ENCODE assay signal across 13 mouse cellular contexts in genomic region chrX:94142004-94142771, GRCm38 (mm10).
"Had no signal": no experiment of that assay in that cellular context is flagged by ENCODE, and none has a peak within 500 bp of the region (broad histone marks: within the 10 kb centered on the region; RNA-seq: fewer than 3 reads in every experiment).

No protein-coding gene starts in this region.

- H3K4me1 ChIP-seq: limb, embryonic 15.5 days; midbrain, embryonic 12.5 days; neural tube, embryonic 13.5 days had no signal

- H3K9ac ChIP-seq: limb, embryonic 15.5 days; liver, embryonic 15.5 days; lung, embryonic 14.5 days; midbrain, embryonic 12.5 days; neural tube, embryonic 13.5 days had no signal

- H3K27ac ChIP-seq: left cerebral cortex, adult 2 months; limb, embryonic 15.5 days; liver, embryonic 15.5 days; midbrain, embryonic 12.5 days; neural tube, embryonic 13.5 days had no signal

- H3K36me3 ChIP-seq: limb, embryonic 15.5 days; liver, embryonic 15.5 days; midbrain, embryonic 12.5 days; neural tube, embryonic 13.5 days had no signal

- ATAC-seq: intestine, embryonic 16.5 days; midbrain, embryonic 16.5 days had no signal

- H3K9me3 ChIP-seq: limb, embryonic 15.5 days; liver, embryonic 15.5 days; midbrain, embryonic 12.5 days; neural tube, embryonic 13.5 days had no signal

- H3K4me3 ChIP-seq: left cerebral cortex, adult 2 months; limb, embryonic 15.5 days; liver, embryonic 15.5 days; midbrain, embryonic 12.5 days; neural tube, embryonic 13.5 days had no signal

- H3K4me2 ChIP-seq: limb, embryonic 15.5 days; liver, embryonic 15.5 days; lung, embryonic 14.5 days; midbrain, embryonic 12.5 days; neural tube, embryonic 13.5 days had no signal

- DNase-seq: kidney, adult 8-10 months; kidney, postnatal 25 days; lung, embryonic 14.5 days; retina, postnatal 1 day; right cerebral cortex, postnatal 4 days; thymus, postnatal 4 days had no signal
